Mouse (Mus musculus) spleen, adult 2 months (tissue): ENCODE measurements around the gene Fam227b.

Experiments used
- CTCF ChIP-seq: fragments of 200-500 bp; IDR thresholded peaks from 2 replicates; pipeline ENCODE4 v1.5.1; 2011; ENCODE audit warnings: mild to moderate bottlenecking, inconsistent platforms; ENCODE audit not compliant: insufficient read depth, insufficient read length, insufficient replicate concordance; ENCODE audit errors: extremely low read depth
- POLR2A ChIP-seq: fragments of 200-500 bp; IDR thresholded peaks from 2 replicates; pipeline ENCODE4 v1.6.1; 2011; ENCODE audit warnings: low read depth, low read length, inconsistent platforms

- no peak for TF ChIP-seq CTCF
- no peak for TF ChIP-seq POLR2A
Observed at GRCm38 (mm10) chr2:126065303-126065856, 86.4 kb downstream of the Fam227b start.
